Mouse (Mus musculus) ES-E14 (cell line): ENCODE measurements around the gene Smarcal1.

Experiments used
- HCFC1 ChIP-seq: IDR thresholded peaks from 2 replicates; pipeline ENCODE4 v1.6.1; 2012; ENCODE audit warnings: low read length, inconsistent platforms, borderline replicate concordance; ENCODE audit not compliant: insufficient read depth
- MAFK ChIP-seq: IDR thresholded peaks from 2 replicates; pipeline ENCODE4 v1.6.1; 2014; ENCODE audit warnings: mild to moderate bottlenecking, low read depth, low read length, inconsistent platforms; ENCODE audit not compliant: insufficient read depth
- ZC3H11A ChIP-seq: IDR thresholded peaks from 2 replicates; pipeline ENCODE4 v1.6.1; 2012; ENCODE audit warnings: low read depth, mild to moderate bottlenecking, inconsistent platforms, low read length, borderline replicate concordance
- ZNF384 ChIP-seq: IDR thresholded peaks from 2 replicates; pipeline ENCODE4 v1.6.1; 2012; ENCODE audit warnings: low read depth, low read length, inconsistent platforms

- no peak for TF ChIP-seq ZNF384
- TF ChIP-seq HCFC1 = no peak
- TF ChIP-seq ZC3H11A = no peak
- no peak for TF ChIP-seq MAFK
Measured at GRCm38 (mm10) chr1:72535725-72536571, 47.1 kb upstream of the Smarcal1 start.
